8 mouse cellular contexts compared by ENCODE assay signal in genomic region chr11:82780983-82781903, GRCm38 (mm10). TPM values are rescaled to one million over a fixed set of nuclear protein-coding genes. Genes with fewer than 3 reads are reported as not detected.
DNase-seq lines count a peak whose midpoint lies in the region; ATAC-seq and TF ChIP-seq lines count a peak whose summit lies in the region.

Lig3 (plus strand) TSS chr11:82781108.

- peak within 1 kb of the TSS; percentile 96 for H3K9ac ChIP-seq in heart, embryonic 11.5 days (ENCODE audit: low read depth, low read length)
- H3K9ac ChIP-seq in kidney, embryonic 16.5 days (replicated peaks; ENCODE audit: low read length): peak within 1 kb of the TSS; percentile 96
- H3K9ac ChIP-seq in liver, adult 2 months (ENCODE audit: low read depth, low read length): peak within 1 kb of the TSS; percentile 98

- peak within 1 kb of the TSS; percentile 90 for H3K4me3 ChIP-seq in C2C12 (ENCODE audit: insufficient read depth, poor library complexity, severe bottlenecking)
- H3K4me3 ChIP-seq in erythroblast, embryonic 14.5 days (replicated peaks): peak within 1 kb of the TSS; percentile 93
- peak within 1 kb of the TSS; percentile 91 for H3K4me3 ChIP-seq in heart, embryonic 11.5 days (ENCODE audit: low read depth, low read length)
- H3K4me3 ChIP-seq in kidney, embryonic 16.5 days (ENCODE audit: low read length): peak within 1 kb of the TSS; percentile 88
- H3K4me3 ChIP-seq in liver, adult 2 months (ENCODE audit: insufficient read depth, low read depth, low read length): peak within 1 kb of the TSS; percentile 93
- peak within 1 kb of the TSS; percentile 76 for H3K4me3 ChIP-seq in myocyte

- H3K79me3 ChIP-seq in C2C12 (ENCODE audit: low read depth): peaks cover 26% of the 10 kb centered on the region

- peak within 1 kb of the TSS; percentile 83 for H3K4me2 ChIP-seq in heart, embryonic 11.5 days
- H3K4me2 ChIP-seq in kidney, embryonic 16.5 days (replicated peaks; ENCODE audit: low read depth, low read length): peak within 1 kb of the TSS; percentile 66
- peak within 1 kb of the TSS; percentile 87 for H3K4me2 ChIP-seq in myocyte (ENCODE audit: low read depth)

- H3K27me3 ChIP-seq in C2C12 (ENCODE audit: control insufficient read depth, insufficient read depth, insufficient read length) (no peaks in the 10 kb centered on the region), myocyte (ENCODE audit: control insufficient read depth, insufficient read depth, insufficient read length) (no peaks in the 10 kb centered on the region)
- no peaks in the 10 kb centered on the region for H3K27me3 ChIP-seq in erythroblast, embryonic 14.5 days (ENCODE audit: control insufficient read depth)
- no peaks in the 10 kb centered on the region for H3K27me3 ChIP-seq in heart, embryonic 11.5 days (ENCODE audit: control insufficient read depth, insufficient read depth, low read length)
- H3K27me3 ChIP-seq in kidney, embryonic 16.5 days (ENCODE audit: insufficient read depth, low read length): no peaks in the 10 kb centered on the region
- no peaks in the 10 kb centered on the region for H3K27me3 ChIP-seq in liver, adult 2 months (ENCODE audit: control insufficient read depth, insufficient read depth, low read length)
- H3K27me3 ChIP-seq in splenic B cell, adult 2 months (ENCODE audit: control insufficient read depth, insufficient read depth, low read length, poor library complexity, severe bottlenecking): no peaks in the 10 kb centered on the region

- DNase-seq in brain, embryonic 14.5 days (ENCODE audit: low read depth): peak; percentile 98
- peak; percentile 74 for DNase-seq in liver, adult 2 months (ENCODE audit: extremely low read depth, low read depth, low spot score)
- DNase-seq in splenic B cell, adult 2 months (ENCODE audit: low read depth, low spot score): peak; percentile 95

- H3ac ChIP-seq in C2C12 (ENCODE audit: control insufficient read depth, insufficient read length, low read depth) (peak within 1 kb of the TSS; percentile 100), myocyte (ENCODE audit: control insufficient read depth, insufficient read length) (peak within 1 kb of the TSS; percentile 91)

- H3K36me3 ChIP-seq in C2C12 (ENCODE audit: control insufficient read depth, insufficient read depth): peaks cover 30% of the 10 kb centered on the region
- peaks cover 22% of the 10 kb centered on the region for H3K36me3 ChIP-seq in erythroblast, embryonic 14.5 days (ENCODE audit: control insufficient read depth)
- H3K36me3 ChIP-seq in heart, embryonic 11.5 days (ENCODE audit: control insufficient read depth, insufficient read depth, low read length): peaks cover 11% of the 10 kb centered on the region
- peaks cover 20% of the 10 kb centered on the region for H3K36me3 ChIP-seq in kidney, embryonic 16.5 days (ENCODE audit: insufficient read depth, low read length)
- H3K36me3 ChIP-seq in liver, adult 2 months (ENCODE audit: control insufficient read depth, insufficient read depth, low read length): peaks cover 9% of the 10 kb centered on the region; the same call in 1 of the 2 replicates
- H3K36me3 ChIP-seq in myocyte (ENCODE audit: control insufficient read depth, insufficient read depth): peaks cover 16% of the 10 kb centered on the region
- H3K36me3 ChIP-seq in splenic B cell, adult 2 months (ENCODE audit: control insufficient read depth, insufficient read depth, low read length, poor library complexity, severe bottlenecking): no peaks in the 10 kb centered on the region

- H3K9me3 ChIP-seq in erythroblast, embryonic 14.5 days (ENCODE audit: control insufficient read depth, low read length): no peaks in the 10 kb centered on the region
- no peaks in the 10 kb centered on the region for H3K9me3 ChIP-seq in heart, embryonic 11.5 days (replicated peaks; ENCODE audit: control insufficient read depth, low read length)
- H3K9me3 ChIP-seq in kidney, embryonic 16.5 days (ENCODE audit: low read length): no peaks in the 10 kb centered on the region

- H3K4me1 ChIP-seq in erythroblast, embryonic 14.5 days (ENCODE audit: control insufficient read depth): peaks cover 36% of the 10 kb centered on the region
- peaks cover 7% of the 10 kb centered on the region for H3K4me1 ChIP-seq in heart, embryonic 11.5 days (ENCODE audit: control insufficient read depth, insufficient read depth, low read length)
- peaks cover 19% of the 10 kb centered on the region for H3K4me1 ChIP-seq in kidney, embryonic 16.5 days (ENCODE audit: insufficient read depth, low read length)
- H3K4me1 ChIP-seq in liver, adult 2 months (ENCODE audit: control insufficient read depth, insufficient read depth, low read length): peaks cover 10% of the 10 kb centered on the region

- peak within 1 kb of the TSS; percentile 96 for H3K27ac ChIP-seq in heart, embryonic 11.5 days (ENCODE audit: low read depth, low read length)
- peak within 1 kb of the TSS; percentile 95 for H3K27ac ChIP-seq in kidney, embryonic 16.5 days (ENCODE audit: low read length)
- peak within 1 kb of the TSS; percentile 97 for H3K27ac ChIP-seq in liver, adult 2 months (replicated peaks; ENCODE audit: insufficient read depth, low read depth, low read length)

- under 1% methylated on average over 66 of the region's 90 CpGs for WGBS in heart, embryonic 11.5 days (ENCODE audit: insufficient replicate concordance)
- under 1% methylated on average over 50 of the region's 90 CpGs for WGBS in kidney, embryonic 16.5 days
- under 1% methylated on average over 89 of the region's 90 CpGs for WGBS in liver, adult 2 months

- no peak for TF ChIP-seq CTCF in C2C12 (IDR thresholded peaks at IDR 0.05; ENCODE audit: control insufficient read depth, insufficient read depth, insufficient read length)
- no peak for TF ChIP-seq CTCF in brain, embryonic 14.5 days (IDR thresholded peaks at IDR 0.05; ENCODE audit: borderline replicate concordance, extremely low read depth, insufficient read depth, insufficient read length)
- TF ChIP-seq CTCF in liver, adult 2 months (IDR thresholded peaks at IDR 0.05; ENCODE audit: low read depth, low read length): no peak

- peaks cover 58% of the 10 kb centered on the region for H3K79me2 ChIP-seq in C2C12 (ENCODE audit: control insufficient read depth, insufficient read depth)
- peaks cover 3% of the 10 kb centered on the region; the same call in 1 of the 2 replicates for H3K79me2 ChIP-seq in liver, adult 2 months (ENCODE audit: control insufficient read depth, insufficient read depth, low read length)
- peaks cover 22% of the 10 kb centered on the region for H3K79me2 ChIP-seq in myocyte (ENCODE audit: control insufficient read depth, insufficient read depth)

- ATAC-seq in heart, embryonic 11.5 days (replicated peaks; ENCODE audit: insufficient number of reproducible peaks, low FRiP score, low TSS enrichment): peak; percentile 92
- peak; percentile 95 for ATAC-seq in kidney, embryonic 16.5 days (ENCODE audit: low FRiP score, low TSS enrichment)

- TF ChIP-seq POLR2A in brain, embryonic 14.5 days (IDR thresholded peaks at IDR 0.05; ENCODE audit: borderline replicate concordance, extremely low read depth, insufficient read depth, insufficient read length, poor library complexity, severe bottlenecking): peak; percentile 18; the same call in 1 of the 2 replicates
- peak; percentile 73; the same call in 1 of the 2 replicates for TF ChIP-seq POLR2A in liver, adult 2 months (IDR thresholded peaks at IDR 0.05; ENCODE audit: extremely low read depth, insufficient read depth, low read length)
- TF ChIP-seq POLR2A in myocyte (IDR thresholded peaks at IDR 0.05; ENCODE audit: insufficient read length, low read depth): peak; percentile 62

TF ChIP-seq in C2C12, 6 proteins besides CTCF, POLR2A, EP300 and RAD21:
- TF ChIP-seq MAX (IDR thresholded peaks at IDR 0.05): peak; percentile 97
- no peak for TF ChIP-seq CEBPB (IDR thresholded peaks at IDR 0.05; ENCODE audit: low read depth)
- no peak for TF ChIP-seq MYOG (IDR thresholded peaks at IDR 0.05; ENCODE audit: control insufficient read depth, extremely low read depth, insufficient read length)
- TF ChIP-seq FOSL1 (IDR thresholded peaks at IDR 0.05; ENCODE audit: insufficient read depth, low read length, poor library complexity, severe bottlenecking): no peak
- no peak for TF ChIP-seq MYOD1 (IDR thresholded peaks at IDR 0.05; ENCODE audit: control insufficient read depth, insufficient read length, low read depth)
- peak; percentile 80 for TF ChIP-seq USF1 (IDR thresholded peaks at IDR 0.05; ENCODE audit: low read depth)
TF ChIP-seq in C2C12: peak in this region for 2.

TF ChIP-seq in myocyte, 11 proteins besides CTCF, POLR2A, EP300 and RAD21:
- TF ChIP-seq TCF3 (IDR thresholded peaks at IDR 0.05; ENCODE audit: insufficient read length, low read depth): no peak
- no peak for TF ChIP-seq MYOG (IDR thresholded peaks at IDR 0.05; ENCODE audit: control insufficient read depth in 1 of 3, insufficient read depth in 1 of 3, insufficient read length in 2 of 3, low read depth in 2 of 3)
- no peak for TF ChIP-seq SRF (IDR thresholded peaks at IDR 0.05; ENCODE audit: control insufficient read depth, insufficient read length, low read depth)
- peak; percentile 87 for TF ChIP-seq USF1 (IDR thresholded peaks at IDR 0.05; ENCODE audit: low read depth)
- no peak for TF ChIP-seq E2F4 (IDR thresholded peaks at IDR 0.05; ENCODE audit: insufficient read depth)
- no peak for TF ChIP-seq TCF12 (IDR thresholded peaks at IDR 0.05; ENCODE audit: insufficient read depth, poor library complexity, severe bottlenecking)
- peak; percentile 21 for TF ChIP-seq POLR2AphosphoS2 (IDR thresholded peaks at IDR 0.05; ENCODE audit: insufficient read length, low read depth)
- TF ChIP-seq MAX (IDR thresholded peaks at IDR 0.05; ENCODE audit: low read depth): peak; percentile 53
- peak in 1 of 3 experiments; percentile 12 for TF ChIP-seq MYOD1 (IDR thresholded peaks at IDR 0.05; ENCODE audit: control insufficient read depth in 1 of 3, insufficient read length in 2 of 3, low read depth in 2 of 3)
- no peak for TF ChIP-seq REST (IDR thresholded peaks at IDR 0.05; ENCODE audit: insufficient read depth, insufficient read length)
- TF ChIP-seq CEBPB (IDR thresholded peaks at IDR 0.05; ENCODE audit: insufficient read depth, poor library complexity, severe bottlenecking): no peak
TF ChIP-seq in myocyte: peak in this region for 4.

RNA-seq across cellular contexts. Expression of gene Lig3, which starts in this region (rescaled TPM):
- polyA plus RNA-seq in C2C12 (2012; fragmentation: generic; extraction: Trizol) (14.7 TPM), myocyte (2012; fragmentation: generic; extraction: Trizol) (16.7 TPM)
- 43.9 and 46.2 TPM in 2 replicates for polyA plus RNA-seq in brain, embryonic 14.5 days (2012; rRNA removed)
- 0.34 TPM in 2 replicates for polyA plus RNA-seq in erythroblast, embryonic 14.5 days (2012)
- polyA plus RNA-seq in heart, embryonic 11.5 days (2014; fragmentation: Nextera tagmentation; extraction: Ambion mirVana): 24.2 and 31.1 TPM in 2 replicates
- 33.2 and 35.4 TPM in 2 replicates for polyA plus RNA-seq in kidney, embryonic 16.5 days (2015; fragmentation: Nextera tagmentation; extraction: Ambion mirVana)
- 15.4 TPM in 2 replicates for total RNA-seq in liver, adult 2 months (2014; rRNA removed)
- 6.1 and 8.0 TPM in 2 replicates for polyA plus RNA-seq in liver, adult 2 months (2012; rRNA removed)

Comparison
In these comparisons a context has a peak if more than half of its experiments do, and no peak if none do; other contexts are left out.
1. Peak in every context shown above with its lines: DNase-seq, ATAC-seq, H3K4me3 ChIP-seq and H3K27ac ChIP-seq.
2. POLR2A ChIP-seq: peak in every context shown above with its lines; median percentile 73 in liver, adult 2 months; 62 in myocyte; 18 in brain, embryonic 14.5 days.